Mouse (Mus musculus) thymus, adult 2 months (tissue): ENCODE measurements around the gene Dst.

Experiments used
- CTCF ChIP-seq: fragments of 200-500 bp; IDR thresholded peaks from 2 replicates; pipeline ENCODE4 v1.5.1; 2012; ENCODE audit warnings: mild to moderate bottlenecking, control low read depth, low read length, moderate library complexity, borderline replicate concordance; ENCODE audit not compliant: control insufficient read depth, poor library complexity, insufficient read depth; ENCODE audit errors: extremely low read depth
- POLR2A ChIP-seq: fragments of 200-500 bp; IDR thresholded peaks from 2 replicates; pipeline ENCODE4 v1.6.1; 2012; ENCODE audit warnings: mild to moderate bottlenecking, low read length, control low read depth, moderate library complexity; ENCODE audit not compliant: control insufficient read depth, poor library complexity, insufficient read depth; ENCODE audit errors: extremely low read depth

DNA sequence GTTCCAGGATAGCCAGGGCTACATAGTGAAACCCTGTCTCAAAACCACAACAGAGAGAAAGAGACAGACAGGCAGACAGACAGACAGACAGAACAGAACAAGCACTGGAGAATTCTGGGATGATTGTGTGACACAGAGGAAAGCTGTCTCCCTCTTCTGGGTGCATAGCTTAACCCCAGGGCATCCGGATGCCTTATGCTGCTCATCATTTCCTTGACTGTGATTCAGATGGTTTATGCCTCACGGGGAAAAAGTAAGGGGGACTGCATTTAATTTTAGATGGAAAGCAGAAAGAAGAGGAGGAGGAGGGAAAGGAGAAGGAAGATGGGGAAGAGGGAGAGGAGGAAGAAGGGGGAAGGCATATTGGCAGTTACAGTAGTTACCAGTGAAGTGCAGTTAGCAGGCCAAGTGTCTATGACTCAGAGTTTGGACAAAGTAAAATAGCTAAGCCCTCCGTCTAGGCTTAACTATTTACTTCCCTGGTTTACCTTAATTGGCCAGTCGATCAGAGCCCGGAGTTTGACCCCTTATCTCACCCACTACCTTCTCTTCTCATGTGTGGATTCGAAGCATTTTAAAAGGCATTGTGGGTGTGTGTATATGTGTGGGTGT, 201.7 kb downstream of the Dst start:
- TF ChIP-seq POLR2A (no peak), CTCF (no peak)
